Mouse (Mus musculus): ENCODE results near the gene Fgfr2. TPM values are rescaled to one million over a fixed set of nuclear protein-coding genes. Genes with fewer than 3 reads are reported as not detected.

Fgfr2 gene
- polyA plus RNA-seq, 1 experiment from 2014 or later, result 121 TPM

GRCm38 (mm10) chr7:132373594-132374378 lies 749.4 kb downstream of the Fgfr2 start:
- H3K4me3 ChIP-seq, result no peak overlapping the region
- peak overlapping the region; percentile 24; the same call in 1 of the 2 replicates for H3K4me2 ChIP-seq (replicated peaks)
- WGBS, result 32% methylated on average over 10 of the region's 10 CpGs
- no peaks in the 10 kb centered on the region for H3K36me3 ChIP-seq
- no peak overlapping the region for H3K9ac ChIP-seq
- no peaks in the 10 kb centered on the region for H3K9me3 ChIP-seq
- no peaks in the 10 kb centered on the region for H3K27me3 ChIP-seq
- peak overlapping the region; percentile 83 for H3K27ac ChIP-seq
- ATAC-seq (ENCODE audit: insufficient number of reproducible peaks, insufficient read depth, low FRiP score, low TSS enrichment), result peak; percentile 77
- peaks cover 17% of the 10 kb centered on the region for H3K4me1 ChIP-seq

DNA sequence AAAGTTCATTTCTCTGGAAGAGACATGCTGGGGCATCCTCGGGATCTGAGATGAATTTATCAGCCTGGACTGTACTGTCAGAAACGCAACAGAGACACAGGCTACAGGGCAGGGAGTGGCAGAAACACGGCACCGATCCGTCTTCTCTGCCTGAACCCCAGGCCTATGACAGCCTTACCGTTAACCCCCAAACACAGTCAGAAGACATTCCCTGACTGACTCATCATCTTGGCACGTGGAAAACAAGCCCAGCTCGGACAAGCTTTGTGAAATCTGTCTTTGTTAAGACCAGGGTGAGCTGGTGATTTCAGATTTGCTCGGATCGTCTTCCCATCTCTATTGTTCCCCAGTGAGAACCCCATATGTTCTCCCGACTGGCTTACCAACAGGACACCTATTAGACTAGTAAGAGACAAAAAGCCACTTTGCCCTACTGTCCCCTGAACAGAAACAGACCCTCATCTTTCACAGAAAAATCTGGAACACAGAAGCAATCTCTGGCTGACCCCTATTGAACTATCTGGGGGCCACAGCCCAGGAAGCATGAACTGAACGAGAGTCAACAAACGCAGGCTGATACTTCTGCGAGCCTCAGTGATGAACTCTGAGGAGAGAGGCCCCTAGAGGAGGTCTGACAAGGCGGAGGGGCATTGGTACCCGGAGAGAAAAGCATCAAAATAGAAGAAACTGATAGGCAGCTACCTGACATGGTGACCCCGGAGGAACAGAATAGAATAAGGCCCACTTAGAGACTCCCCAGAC lies 750.2 kb downstream of the Fgfr2 start:
- no peaks in the 10 kb centered on the region for H3K9me3 ChIP-seq
- H3K4me1 ChIP-seq, result peaks cover 17% of the 10 kb centered on the region
- H3K27ac ChIP-seq, result peak overlapping the region; percentile 83
- WGBS, result 38% methylated on average over 17 of the region's 17 CpGs
- 0 out of 2 replicates have a peak overlapping the region, but pooled peaks have one; percentile 24 for H3K4me2 ChIP-seq (replicated peaks)
- H3K4me3 ChIP-seq, result no peak overlapping the region
- ATAC-seq (ENCODE audit: insufficient number of reproducible peaks, insufficient read depth, low FRiP score, low TSS enrichment), result 0 out of 2 replicates have a peak, but pooled peaks have one; percentile 2
- H3K36me3 ChIP-seq, result no peaks in the 10 kb centered on the region
- no peak overlapping the region for H3K9ac ChIP-seq
- H3K27me3 ChIP-seq, result no peaks in the 10 kb centered on the region

- WGBS, result 73% methylated on average over 1 of the region's 1 CpGs
- no peak for ATAC-seq (ENCODE audit: insufficient number of reproducible peaks, insufficient read depth, low FRiP score, low TSS enrichment)
- peak overlapping the region; percentile 46; the same call in 1 of the 2 replicates for H3K27ac ChIP-seq
Observed at GRCm38 (mm10) chr7:132371832-132372231, 751.3 kb downstream of the Fgfr2 start.

GRCm38 (mm10) chr7:132369784-132370183 lies 753.4 kb downstream of the Fgfr2 start:
- WGBS, result 90% methylated on average over 2 of the region's 2 CpGs
- H3K4me3 ChIP-seq, result no peak overlapping the region
- H3K9me3 ChIP-seq, result no peaks in the 10 kb centered on the region
- no peaks in the 10 kb centered on the region for H3K36me3 ChIP-seq
- H3K4me2 ChIP-seq (replicated peaks), result no peak overlapping the region
- H3K4me1 ChIP-seq, result peaks cover 17% of the 10 kb centered on the region
- H3K9ac ChIP-seq, result no peak overlapping the region
- no peaks in the 10 kb centered on the region for H3K27me3 ChIP-seq
- H3K27ac ChIP-seq, result no peak overlapping the region
- no peak for ATAC-seq (ENCODE audit: insufficient number of reproducible peaks, insufficient read depth, low FRiP score, low TSS enrichment)

More at GRCm38 (mm10) chr7:132371832-132372231, 751.3 kb downstream of the Fgfr2 start:
- Histone ChIP-seq H3K9me3 (no peaks in the 10 kb centered on the region), H3K4me2 (replicated peaks) (no peak overlapping the region), H3K4me3 (no peak overlapping the region), H3K27me3 (no peaks in the 10 kb centered on the region), H3K36me3 (no peaks in the 10 kb centered on the region), H3K4me1 (peaks cover 17% of the 10 kb centered on the region), H3K9ac (no peak overlapping the region)

- Histone ChIP-seq H3K36me3 (no peaks in the 10 kb centered on the region), H3K9me3 (no peaks in the 10 kb centered on the region), H3K27me3 (no peaks in the 10 kb centered on the region), H3K4me3 (no peak overlapping the region), H3K4me1 (peaks cover 15% of the 10 kb centered on the region), H3K4me2 (replicated peaks) (no peak overlapping the region), H3K27ac (no peak overlapping the region), H3K9ac (no peak overlapping the region)
- ATAC-seq (ENCODE audit: insufficient number of reproducible peaks, insufficient read depth, low FRiP score, low TSS enrichment), result no peak
- WGBS, result 75% methylated on average over 6 of the region's 6 CpGs
Observed at GRCm38 (mm10) chr7:132368859-132369258, 754.3 kb downstream of the Fgfr2 start.

- Histone ChIP-seq H3K27ac (no peak overlapping the region), H3K27me3 (no peaks in the 10 kb centered on the region), H3K4me3 (no peak overlapping the region), H3K4me1 (peaks cover 5% of the 10 kb centered on the region; the same call in 1 of the 2 replicates), H3K4me2 (replicated peaks) (no peak overlapping the region), H3K9ac (no peak overlapping the region), H3K9me3 (no peaks in the 10 kb centered on the region), H3K36me3 (no peaks in the 10 kb centered on the region)
- ATAC-seq (ENCODE audit: insufficient number of reproducible peaks, insufficient read depth, low FRiP score, low TSS enrichment), result no peak
- WGBS, result 58% methylated on average over 3 of the region's 3 CpGs
Observed at GRCm38 (mm10) chr7:132367344-132367743, 755.8 kb downstream of the Fgfr2 start.

DNA sequence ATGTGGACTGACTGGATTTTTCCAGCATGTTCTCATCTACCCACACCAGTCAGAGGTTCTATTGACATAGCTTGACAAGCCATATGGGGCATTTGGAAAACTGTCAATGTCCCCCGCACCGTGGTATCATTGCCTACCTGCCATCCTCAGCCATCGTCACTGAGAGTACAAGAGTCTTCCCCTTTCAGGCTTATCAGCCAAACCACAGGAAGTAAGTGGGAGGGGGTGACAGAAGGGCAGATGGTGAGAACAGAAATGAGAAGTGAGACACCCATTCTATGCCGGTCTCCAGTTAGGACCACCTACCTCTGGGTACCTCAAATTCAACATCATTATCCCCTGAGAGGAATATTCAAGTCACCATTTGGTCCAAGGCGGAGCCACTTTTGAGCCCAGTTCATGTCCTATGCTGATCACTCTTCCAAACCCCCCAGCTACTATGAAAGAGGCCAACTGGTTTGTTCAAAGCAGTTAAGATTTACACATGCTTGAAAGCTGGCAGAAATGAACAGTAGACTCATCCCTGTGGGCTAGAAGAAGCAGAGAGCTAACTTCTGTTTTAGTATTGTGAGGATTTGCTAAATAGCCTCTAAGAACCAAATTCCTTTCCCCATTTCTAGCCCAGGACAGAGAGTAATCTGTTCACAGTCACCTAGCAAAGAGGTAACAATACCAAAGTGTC lies 757.3 kb downstream of the Fgfr2 start:
- Histone ChIP-seq H3K4me2 (replicated peaks) (no peak overlapping the region), H3K4me3 (no peak overlapping the region), H3K27me3 (no peaks in the 10 kb centered on the region), H3K9ac (no peak overlapping the region), H3K9me3 (no peaks in the 10 kb centered on the region), H3K36me3 (no peaks in the 10 kb centered on the region), H3K4me1 (no peaks in the 10 kb centered on the region; the same call in 1 of the 2 replicates), H3K27ac (no peak overlapping the region)
- WGBS, result 81% methylated on average over 5 of the region's 5 CpGs
- ATAC-seq (ENCODE audit: insufficient number of reproducible peaks, insufficient read depth, low FRiP score, low TSS enrichment), result no peak

DNA sequence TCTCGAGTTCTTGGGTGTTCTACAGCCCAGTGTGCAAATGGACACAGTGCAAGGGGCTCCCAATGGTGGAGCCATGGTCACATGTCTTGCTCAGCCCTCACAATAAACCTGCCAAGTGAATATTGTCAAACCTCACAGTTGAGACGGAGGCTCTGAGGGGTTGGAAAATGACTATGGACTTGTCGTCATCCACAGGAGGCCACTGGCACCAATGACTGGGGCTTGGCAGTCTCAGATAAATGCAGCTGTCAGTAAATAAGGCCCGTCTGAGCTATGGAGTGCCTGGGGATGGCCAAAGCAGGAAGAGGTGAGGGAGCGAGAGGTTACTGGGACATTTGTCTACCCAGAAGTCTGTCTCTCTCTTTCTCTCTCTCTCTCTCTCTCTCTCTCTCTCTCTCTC lies 758.0 kb downstream of the Fgfr2 start:
- no peaks in the 10 kb centered on the region for H3K27me3 ChIP-seq
- H3K36me3 ChIP-seq, result no peaks in the 10 kb centered on the region
- 83% methylated on average over 5 of the region's 5 CpGs for WGBS
- no peak overlapping the region for H3K9ac ChIP-seq
- H3K4me3 ChIP-seq, result no peak overlapping the region
- H3K27ac ChIP-seq, result no peak overlapping the region
- ATAC-seq (ENCODE audit: insufficient number of reproducible peaks, insufficient read depth, low FRiP score, low TSS enrichment), result no peak
- no peaks in the 10 kb centered on the region for H3K9me3 ChIP-seq
- no peak overlapping the region for H3K4me2 ChIP-seq (replicated peaks)
- H3K4me1 ChIP-seq, result no peaks in the 10 kb centered on the region; the same call in 1 of the 2 replicates

GRCm38 (mm10) chr7:132364506-132364905 lies 758.6 kb downstream of the Fgfr2 start:
- 30% methylated on average over 5 of the region's 5 CpGs for WGBS
- Histone ChIP-seq H3K36me3 (no peaks in the 10 kb centered on the region), H3K9me3 (no peaks in the 10 kb centered on the region), H3K27ac (no peak overlapping the region), H3K27me3 (no peaks in the 10 kb centered on the region), H3K4me2 (replicated peaks) (no peak overlapping the region), H3K4me1 (no peaks in the 10 kb centered on the region; the same call in 1 of the 2 replicates), H3K4me3 (no peak overlapping the region), H3K9ac (no peak overlapping the region)
- no peak for ATAC-seq (ENCODE audit: insufficient number of reproducible peaks, insufficient read depth, low FRiP score, low TSS enrichment)

- peaks cover 31% of the 10 kb centered on the region for H3K4me1 ChIP-seq
- no peaks in the 10 kb centered on the region for H3K36me3 ChIP-seq
- no peak for ATAC-seq (ENCODE audit: insufficient number of reproducible peaks, insufficient read depth, low FRiP score, low TSS enrichment)
- no peak overlapping the region for H3K4me3 ChIP-seq
- no peak overlapping the region for H3K27ac ChIP-seq
- no peak overlapping the region for H3K4me2 ChIP-seq (replicated peaks)
- no peaks in the 10 kb centered on the region for H3K9me3 ChIP-seq
- 81% methylated on average over 4 of the region's 4 CpGs for WGBS
- H3K9ac ChIP-seq, result no peak overlapping the region
- H3K27me3 ChIP-seq, result 0 out of 2 replicates have a peak, but pooled peaks cover 5% of the 10 kb centered on the region
Observed at GRCm38 (mm10) chr7:132360336-132360735, 762.8 kb downstream of the Fgfr2 start.

GRCm38 (mm10) chr7:132358709-132359108 lies 764.4 kb downstream of the Fgfr2 start:
- Histone ChIP-seq H3K4me3 (no peak overlapping the region), H3K4me2 (replicated peaks) (no peak overlapping the region), H3K4me1 (peaks cover 31% of the 10 kb centered on the region), H3K36me3 (no peaks in the 10 kb centered on the region), H3K27me3 (0 out of 2 replicates have a peak, but pooled peaks cover 5% of the 10 kb centered on the region), H3K9me3 (no peaks in the 10 kb centered on the region), H3K27ac (no peak overlapping the region), H3K9ac (no peak overlapping the region)
- no peak for ATAC-seq (ENCODE audit: insufficient number of reproducible peaks, insufficient read depth, low FRiP score, low TSS enrichment)
- WGBS, result 42% methylated on average over 4 of the region's 4 CpGs

Data from embryonic facial prominence, embryonic 12.5 days (tissue).